Mouse (Mus musculus): ENCODE data around the gene Zswim7. TPM values are rescaled to one million over a fixed set of nuclear protein-coding genes. Genes with fewer than 3 reads are reported as not detected.

The Zswim7 gene
- polyA plus RNA-seq, 1 experiment from 2014 or later: 21.4 TPM

GRCm38 (mm10) chr11:62281601-62281997, 424 bp upstream of the Zswim7 start:
- peak overlapping the region; percentile 70 for H3K4me2 ChIP-seq
- ATAC-seq (replicated peaks; ENCODE audit: low FRiP score): peak; percentile 83
- H3K4me3 ChIP-seq (replicated peaks): peak overlapping the region; percentile 81
- no peaks in the 10 kb centered on the region for H3K9me3 ChIP-seq (replicated peaks)
- peaks cover 11% of the 10 kb centered on the region for H3K4me1 ChIP-seq
- H3K9ac ChIP-seq: peak overlapping the region; percentile 73
- H3K27ac ChIP-seq: peak overlapping the region; percentile 94
- under 1% methylated on average over 57 of the region's 57 CpGs for WGBS
- H3K27me3 ChIP-seq: no peaks in the 10 kb centered on the region
- peaks cover 29% of the 10 kb centered on the region for H3K36me3 ChIP-seq

GRCm38 (mm10) chr11:62278027-62278426, 3.1 kb downstream of the Zswim7 start:
- WGBS: 21% methylated on average over 5 of the region's 5 CpGs
- ATAC-seq (replicated peaks; ENCODE audit: low FRiP score): no peak
- Histone ChIP-seq H3K4me3 (replicated peaks) (no peak overlapping the region), H3K27ac (no peak overlapping the region), H3K9ac (no peak overlapping the region), H3K27me3 (no peaks in the 10 kb centered on the region), H3K4me1 (peaks cover 11% of the 10 kb centered on the region), H3K36me3 (peaks cover 1% of the 10 kb centered on the region), H3K9me3 (replicated peaks) (no peaks in the 10 kb centered on the region), H3K4me2 (no peak overlapping the region)

GRCm38 (mm10) chr11:62277086-62277485, 4.1 kb downstream of the Zswim7 start:
- Histone ChIP-seq H3K9me3 (replicated peaks) (no peaks in the 10 kb centered on the region), H3K36me3 (no peaks in the 10 kb centered on the region), H3K9ac (no peak overlapping the region), H3K4me3 (replicated peaks) (no peak overlapping the region), H3K27me3 (no peaks in the 10 kb centered on the region), H3K4me1 (peaks cover 10% of the 10 kb centered on the region), H3K27ac (no peak overlapping the region), H3K4me2 (no peak overlapping the region)
- 60% methylated on average over 8 of the region's 8 CpGs for WGBS
- ATAC-seq (replicated peaks; ENCODE audit: low FRiP score): no peak

- Histone ChIP-seq H3K36me3 (no peaks in the 10 kb centered on the region), H3K4me2 (no peak overlapping the region), H3K9ac (no peak overlapping the region), H3K4me1 (peaks cover 26% of the 10 kb centered on the region), H3K9me3 (replicated peaks) (no peaks in the 10 kb centered on the region), H3K27ac (no peak overlapping the region), H3K27me3 (no peaks in the 10 kb centered on the region), H3K4me3 (replicated peaks) (no peak overlapping the region)
- 48% methylated on average over 5 of the region's 5 CpGs for WGBS
- no peak for ATAC-seq (replicated peaks; ENCODE audit: low FRiP score)
Observed at GRCm38 (mm10) chr11:62270851-62271250, 10.3 kb downstream of the Zswim7 start.

- Histone ChIP-seq H3K27me3 (no peaks in the 10 kb centered on the region), H3K4me2 (no peak overlapping the region), H3K9ac (no peak overlapping the region), H3K27ac (no peak overlapping the region), H3K9me3 (replicated peaks) (no peaks in the 10 kb centered on the region), H3K36me3 (no peaks in the 10 kb centered on the region), H3K4me1 (peaks cover 26% of the 10 kb centered on the region), H3K4me3 (replicated peaks) (no peak overlapping the region)
- 52% methylated on average over 12 of the region's 12 CpGs for WGBS
- ATAC-seq (replicated peaks; ENCODE audit: low FRiP score): no peak
Observed at GRCm38 (mm10) chr11:62269097-62269496, 12.1 kb downstream of the Zswim7 start.

GRCm38 (mm10) chr11:62268381-62268780, 12.8 kb downstream of the Zswim7 start:
- Histone ChIP-seq H3K4me2 (no peak overlapping the region), H3K9me3 (replicated peaks) (no peaks in the 10 kb centered on the region), H3K9ac (no peak overlapping the region), H3K4me3 (replicated peaks) (no peak overlapping the region), H3K36me3 (no peaks in the 10 kb centered on the region), H3K27me3 (no peaks in the 10 kb centered on the region), H3K27ac (no peak overlapping the region), H3K4me1 (peaks cover 26% of the 10 kb centered on the region)
- no peak for ATAC-seq (replicated peaks; ENCODE audit: low FRiP score)
- 48% methylated on average over 8 of the region's 8 CpGs for WGBS

GRCm38 (mm10) chr11:62266466-62267214, 14.5 kb downstream of the Zswim7 start:
- ATAC-seq (replicated peaks; ENCODE audit: low FRiP score): no peak
- H3K36me3 ChIP-seq: no peaks in the 10 kb centered on the region
- no peak overlapping the region for H3K27ac ChIP-seq
- no peaks in the 10 kb centered on the region for H3K9me3 ChIP-seq (replicated peaks)
- 64% methylated on average over 17 of the region's 17 CpGs for WGBS
- H3K4me3 ChIP-seq (replicated peaks): no peak overlapping the region
- no peak overlapping the region for H3K9ac ChIP-seq
- H3K4me2 ChIP-seq: no peak overlapping the region
- peaks cover 26% of the 10 kb centered on the region for H3K4me1 ChIP-seq
- no peaks in the 10 kb centered on the region; the same call in 1 of the 2 replicates for H3K27me3 ChIP-seq

- no peaks in the 10 kb centered on the region for H3K9me3 ChIP-seq (replicated peaks)
- no peak overlapping the region for H3K27ac ChIP-seq
- no peak overlapping the region for H3K9ac ChIP-seq
- peaks cover 24% of the 10 kb centered on the region for H3K4me1 ChIP-seq
- no peak overlapping the region for H3K4me2 ChIP-seq
- H3K4me3 ChIP-seq (replicated peaks): no peak overlapping the region
- ATAC-seq (replicated peaks; ENCODE audit: low FRiP score): no peak
- no peaks in the 10 kb centered on the region for H3K36me3 ChIP-seq
- H3K27me3 ChIP-seq: no peaks in the 10 kb centered on the region; the same call in 1 of the 2 replicates
- 73% methylated on average over 7 of the region's 7 CpGs for WGBS
Observed at GRCm38 (mm10) chr11:62265642-62266041, 15.5 kb downstream of the Zswim7 start.

- 67% methylated on average over 7 of the region's 7 CpGs for WGBS
Observed at GRCm38 (mm10) chr11:62264018-62264417, 17.2 kb downstream of the Zswim7 start.

GRCm38 (mm10) chr11:62263599-62263998, 17.6 kb downstream of the Zswim7 start:
- H3K27ac ChIP-seq: no peak overlapping the region
- H3K27me3 ChIP-seq: no peaks in the 10 kb centered on the region; the same call in 1 of the 2 replicates
- 77% methylated on average over 7 of the region's 7 CpGs for WGBS
- no peak overlapping the region for H3K4me3 ChIP-seq (replicated peaks)
- peaks cover 29% of the 10 kb centered on the region for H3K4me1 ChIP-seq
- no peak for ATAC-seq (replicated peaks; ENCODE audit: low FRiP score)
- no peak overlapping the region for H3K4me2 ChIP-seq
- H3K9ac ChIP-seq: no peak overlapping the region
- H3K9me3 ChIP-seq (replicated peaks): no peaks in the 10 kb centered on the region
- H3K36me3 ChIP-seq: no peaks in the 10 kb centered on the region

More at GRCm38 (mm10) chr11:62264018-62264417, 17.2 kb downstream of the Zswim7 start:
- no peak overlapping the region for H3K27ac ChIP-seq
- no peak for ATAC-seq (replicated peaks; ENCODE audit: low FRiP score)
- H3K9ac ChIP-seq: no peak overlapping the region
- no peaks in the 10 kb centered on the region for H3K9me3 ChIP-seq (replicated peaks)
- H3K4me2 ChIP-seq: no peak overlapping the region
- H3K27me3 ChIP-seq: no peaks in the 10 kb centered on the region; the same call in 1 of the 2 replicates
- no peaks in the 10 kb centered on the region for H3K36me3 ChIP-seq
- no peak overlapping the region for H3K4me3 ChIP-seq (replicated peaks)
- H3K4me1 ChIP-seq: peaks cover 30% of the 10 kb centered on the region

GRCm38 (mm10) chr11:62259214-62259613, 22.0 kb downstream of the Zswim7 start:
- Histone ChIP-seq H3K27me3 (no peaks in the 10 kb centered on the region; the same call in 1 of the 2 replicates), H3K36me3 (no peaks in the 10 kb centered on the region), H3K4me1 (0 out of 2 replicates have a peak, but pooled peaks cover 16% of the 10 kb centered on the region), H3K27ac (no peak overlapping the region), H3K4me2 (no peak overlapping the region), H3K9ac (no peak overlapping the region), H3K9me3 (replicated peaks) (no peaks in the 10 kb centered on the region), H3K4me3 (replicated peaks) (no peak overlapping the region)
- 44% methylated on average over 5 of the region's 5 CpGs for whole genome bisulfite sequencing
- peak; percentile 63 for ATAC-seq (replicated peaks; ENCODE audit: low FRiP score)

GRCm38 (mm10) chr11:62253380-62253779, 27.8 kb downstream of the Zswim7 start:
- Histone ChIP-seq H3K9ac (no peak overlapping the region), H3K27ac (no peak overlapping the region), H3K4me2 (no peak overlapping the region), H3K4me3 (replicated peaks) (no peak overlapping the region), H3K9me3 (replicated peaks) (no peaks in the 10 kb centered on the region), H3K36me3 (no peaks in the 10 kb centered on the region), H3K4me1 (peaks cover 22% of the 10 kb centered on the region), H3K27me3 (peaks cover 39% of the 10 kb centered on the region)
- WGBS: 91% methylated on average over 5 of the region's 5 CpGs
- no peak for ATAC-seq (replicated peaks; ENCODE audit: low FRiP score)
